Mouse (Mus musculus): ENCODE results near the gene Cep89. TPM values are rescaled to one million over a fixed set of nuclear protein-coding genes. Genes with fewer than 3 reads are reported as not detected.

Cep89 gene
- polyA plus RNA-seq, 1 experiment from 2014 or later: 33.7 TPM

- WGBS: 53% methylated on average over 5 of the region's 5 CpGs
Measured at GRCm38 (mm10) chr7:35362253-35362652, 34.6 kb upstream of the Cep89 start.

GRCm38 (mm10) chr7:35362868-35363267 is 34.0 kb upstream of the Cep89 start:
- Histone ChIP-seq H3K9me3 (ENCODE audit: control insufficient read depth, low read length) (no peaks in the 10 kb centered on the region), H3K27ac (ENCODE audit: low read depth, low read length) (no peak overlapping the region), H3K36me3 (ENCODE audit: control insufficient read depth, insufficient read depth, low read length) (no peaks in the 10 kb centered on the region), H3K4me2 (no peak overlapping the region), H3K4me3 (ENCODE audit: low read depth, low read length) (no peak overlapping the region), H3K27me3 (replicated peaks; ENCODE audit: control insufficient read depth, insufficient read depth, low read length) (no peaks in the 10 kb centered on the region), H3K9ac (ENCODE audit: low read depth, low read length) (no peak overlapping the region), H3K4me1 (replicated peaks; ENCODE audit: control insufficient read depth, insufficient read depth, low read length) (peaks cover 4% of the 10 kb centered on the region; the same call in 1 of the 2 replicates)
- DNase-seq (ENCODE audit: low spot score): no peak
- peak; percentile 57 for ATAC-seq (replicated peaks; ENCODE audit: low FRiP score)
- 70% methylated on average over 5 of the region's 5 CpGs for WGBS

More at GRCm38 (mm10) chr7:35362253-35362652, 34.6 kb upstream of the Cep89 start:
- DNase-seq (ENCODE audit: low spot score): no peak
- Histone ChIP-seq H3K4me2 (no peak overlapping the region), H3K36me3 (ENCODE audit: control insufficient read depth, insufficient read depth, low read length) (no peaks in the 10 kb centered on the region), H3K4me3 (ENCODE audit: low read depth, low read length) (no peak overlapping the region), H3K9ac (ENCODE audit: low read depth, low read length) (no peak overlapping the region), H3K27me3 (replicated peaks; ENCODE audit: control insufficient read depth, insufficient read depth, low read length) (no peaks in the 10 kb centered on the region), H3K4me1 (replicated peaks; ENCODE audit: control insufficient read depth, insufficient read depth, low read length) (peaks cover 4% of the 10 kb centered on the region; the same call in 1 of the 2 replicates), H3K9me3 (ENCODE audit: control insufficient read depth, low read length) (no peaks in the 10 kb centered on the region), H3K27ac (ENCODE audit: low read depth, low read length) (no peak overlapping the region)
- no peak for ATAC-seq (replicated peaks; ENCODE audit: low FRiP score)

- Histone ChIP-seq H3K4me3 (ENCODE audit: low read depth, low read length) (no peak overlapping the region), H3K36me3 (ENCODE audit: control insufficient read depth, insufficient read depth, low read length) (no peaks in the 10 kb centered on the region), H3K4me1 (replicated peaks; ENCODE audit: control insufficient read depth, insufficient read depth, low read length) (peaks cover 4% of the 10 kb centered on the region; the same call in 1 of the 2 replicates), H3K27ac (ENCODE audit: low read depth, low read length) (no peak overlapping the region), H3K9me3 (ENCODE audit: control insufficient read depth, low read length) (no peaks in the 10 kb centered on the region), H3K4me2 (no peak overlapping the region), H3K9ac (ENCODE audit: low read depth, low read length) (no peak overlapping the region), H3K27me3 (replicated peaks; ENCODE audit: control insufficient read depth, insufficient read depth, low read length) (no peaks in the 10 kb centered on the region)
- WGBS: 77% methylated on average over 12 of the region's 12 CpGs
- ATAC-seq (replicated peaks; ENCODE audit: low FRiP score) (no peak), DNase-seq (ENCODE audit: low spot score) (no peak)
Measured at GRCm38 (mm10) chr7:35365161-35365910, 31.5 kb upstream of the Cep89 start.

GRCm38 (mm10) chr7:35371096-35371495 is 25.7 kb upstream of the Cep89 start:
- no peak overlapping the region for H3K4me3 ChIP-seq (ENCODE audit: low read depth, low read length)
- H3K27ac ChIP-seq (ENCODE audit: low read depth, low read length): no peak overlapping the region
- no peaks in the 10 kb centered on the region; the same call in 1 of the 2 replicates for H3K36me3 ChIP-seq (ENCODE audit: control insufficient read depth, insufficient read depth, low read length)
- no peak overlapping the region for H3K4me2 ChIP-seq
- 86% methylated on average over 14 of the region's 14 CpGs for WGBS
- no peak overlapping the region for H3K9ac ChIP-seq (ENCODE audit: low read depth, low read length)
- H3K27me3 ChIP-seq (replicated peaks; ENCODE audit: control insufficient read depth, insufficient read depth, low read length): no peaks in the 10 kb centered on the region
- ATAC-seq (replicated peaks; ENCODE audit: low FRiP score) (no peak), DNase-seq (ENCODE audit: low spot score) (no peak)
- no peaks in the 10 kb centered on the region for H3K4me1 ChIP-seq (replicated peaks; ENCODE audit: control insufficient read depth, insufficient read depth, low read length)
- H3K9me3 ChIP-seq (ENCODE audit: control insufficient read depth, low read length): no peaks in the 10 kb centered on the region

GRCm38 (mm10) chr7:35372483-35373017 is 24.3 kb upstream of the Cep89 start:
- Histone ChIP-seq H3K27ac (ENCODE audit: low read depth, low read length) (no peak overlapping the region), H3K9ac (ENCODE audit: low read depth, low read length) (no peak overlapping the region), H3K4me2 (no peak overlapping the region), H3K27me3 (replicated peaks; ENCODE audit: control insufficient read depth, insufficient read depth, low read length) (no peaks in the 10 kb centered on the region), H3K36me3 (ENCODE audit: control insufficient read depth, insufficient read depth, low read length) (no peaks in the 10 kb centered on the region; the same call in 1 of the 2 replicates), H3K4me3 (ENCODE audit: low read depth, low read length) (no peak overlapping the region), H3K9me3 (ENCODE audit: control insufficient read depth, low read length) (no peaks in the 10 kb centered on the region), H3K4me1 (replicated peaks; ENCODE audit: control insufficient read depth, insufficient read depth, low read length) (no peaks in the 10 kb centered on the region)
- ATAC-seq (replicated peaks; ENCODE audit: low FRiP score) (no peak), DNase-seq (ENCODE audit: low spot score) (no peak)
- WGBS: 80% methylated on average over 14 of the region's 14 CpGs

- H3K27ac ChIP-seq (ENCODE audit: low read depth, low read length): no peak overlapping the region
- ATAC-seq (replicated peaks; ENCODE audit: low FRiP score) (peak; percentile 31; the same call in 1 of the 2 replicates), DNase-seq (ENCODE audit: low spot score) (no peak)
- H3K9ac ChIP-seq (ENCODE audit: low read depth, low read length): no peak overlapping the region
- H3K36me3 ChIP-seq (ENCODE audit: control insufficient read depth, insufficient read depth, low read length): no peaks in the 10 kb centered on the region; the same call in 1 of the 2 replicates
- no peak overlapping the region for H3K4me3 ChIP-seq (ENCODE audit: low read depth, low read length)
- H3K4me1 ChIP-seq (replicated peaks; ENCODE audit: control insufficient read depth, insufficient read depth, low read length): no peaks in the 10 kb centered on the region
- H3K9me3 ChIP-seq (ENCODE audit: control insufficient read depth, low read length): no peaks in the 10 kb centered on the region
- no peaks in the 10 kb centered on the region for H3K27me3 ChIP-seq (replicated peaks; ENCODE audit: control insufficient read depth, insufficient read depth, low read length)
- H3K4me2 ChIP-seq: no peak overlapping the region
- 69% methylated on average over 16 of the region's 16 CpGs for whole genome bisulfite sequencing
Measured at GRCm38 (mm10) chr7:35373146-35373989, 23.5 kb upstream of the Cep89 start.

- H3K9ac ChIP-seq (ENCODE audit: low read depth, low read length): no peak overlapping the region
Measured at GRCm38 (mm10) chr7:35374265-35374664, 22.6 kb upstream of the Cep89 start.

GRCm38 (mm10) chr7:35376623-35377022 is 20.2 kb upstream of the Cep89 start:
- Histone ChIP-seq H3K9ac (ENCODE audit: low read depth, low read length) (no peak overlapping the region), H3K4me1 (replicated peaks; ENCODE audit: control insufficient read depth, insufficient read depth, low read length) (0 out of 2 replicates have a peak, but pooled peaks cover 4% of the 10 kb centered on the region), H3K27ac (ENCODE audit: low read depth, low read length) (no peak overlapping the region), H3K4me3 (ENCODE audit: low read depth, low read length) (no peak overlapping the region), H3K27me3 (replicated peaks; ENCODE audit: control insufficient read depth, insufficient read depth, low read length) (no peaks in the 10 kb centered on the region), H3K4me2 (no peak overlapping the region), H3K36me3 (ENCODE audit: control insufficient read depth, insufficient read depth, low read length) (no peaks in the 10 kb centered on the region), H3K9me3 (ENCODE audit: control insufficient read depth, low read length) (no peaks in the 10 kb centered on the region)
- no peak for ATAC-seq (replicated peaks; ENCODE audit: low FRiP score)
- WGBS: 92% methylated on average over 9 of the region's 9 CpGs
- no peak for DNase-seq (ENCODE audit: low spot score)

More at GRCm38 (mm10) chr7:35374265-35374664, 22.6 kb upstream of the Cep89 start:
- Histone ChIP-seq H3K4me2 (no peak overlapping the region), H3K36me3 (ENCODE audit: control insufficient read depth, insufficient read depth, low read length) (no peaks in the 10 kb centered on the region; the same call in 1 of the 2 replicates), H3K9me3 (ENCODE audit: control insufficient read depth, low read length) (no peaks in the 10 kb centered on the region), H3K27me3 (replicated peaks; ENCODE audit: control insufficient read depth, insufficient read depth, low read length) (no peaks in the 10 kb centered on the region), H3K4me3 (ENCODE audit: low read depth, low read length) (no peak overlapping the region), H3K4me1 (replicated peaks; ENCODE audit: control insufficient read depth, insufficient read depth, low read length) (no peaks in the 10 kb centered on the region), H3K27ac (ENCODE audit: low read depth, low read length) (no peak overlapping the region)
- 82% methylated on average over 7 of the region's 7 CpGs for WGBS
- no peak for ATAC-seq (replicated peaks; ENCODE audit: low FRiP score)
- no peak for DNase-seq (ENCODE audit: low spot score)
